15 mouse cellular contexts compared by ENCODE assay signal in genomic region chr7:113178073-113178472, GRCm38 (mm10).
"Had no signal": no experiment of that assay in that cellular context is flagged by ENCODE, and none has a peak within 500 bp of the region (broad histone marks: within the 10 kb centered on the region; RNA-seq: fewer than 3 reads in every experiment).

No protein-coding gene starts in this region.

- H3K36me3 ChIP-seq: midbrain, embryonic 13.5 days; midbrain, embryonic 15.5 days; neural tube, embryonic 12.5 days had no signal

- H3K4me2 ChIP-seq: lung, embryonic 14.5 days; midbrain, embryonic 11.5 days; midbrain, embryonic 13.5 days; midbrain, embryonic 15.5 days; neural tube, embryonic 12.5 days had no signal

- H3K4me1 ChIP-seq: megakaryocyte, embryonic 14.5 days; midbrain, embryonic 13.5 days; midbrain, embryonic 15.5 days; neural tube, embryonic 12.5 days had no signal

- H3K27ac ChIP-seq: macrophage; midbrain, embryonic 13.5 days; midbrain, embryonic 15.5 days; neural tube, embryonic 12.5 days had no signal

- DNase-seq: lung, adult 18-20 months; lung, embryonic 14.5 days; lung, postnatal 10 days; lung, postnatal 36 days; right cerebral cortex, postnatal 14 days; spleen, adult 18-20 months; thymus, adult 18-20 months; thymus, postnatal 14 days; thymus, postnatal 36 days had no signal

- H3K9ac ChIP-seq: lung, embryonic 14.5 days; midbrain, embryonic 13.5 days; midbrain, embryonic 15.5 days; neural tube, embryonic 12.5 days had no signal

- ATAC-seq: midbrain, embryonic 13.5 days; midbrain, embryonic 15.5 days had no signal

- H3K4me3 ChIP-seq: megakaryocyte, embryonic 14.5 days; midbrain, embryonic 13.5 days; midbrain, embryonic 15.5 days; neural tube, embryonic 12.5 days had no signal

- H3K9me3 ChIP-seq: megakaryocyte, embryonic 14.5 days; midbrain, embryonic 13.5 days; midbrain, embryonic 15.5 days; neural tube, embryonic 12.5 days had no signal

- H3K27me3 ChIP-seq: midbrain, embryonic 13.5 days; midbrain, embryonic 15.5 days; neural tube, embryonic 12.5 days had no signal
